Mouse (Mus musculus) retina, adult 2 months (tissue): ENCODE results near the gene Actg2.
"Not testable (repeated sequence)": the region's sequence is repeated elsewhere in the genome, so short reads cannot be mapped to it uniquely, and the experiment has no call there.

ENCODE experiments used
- DNase-seq: peaks from one replicate; pipeline ENCODE4 v3.0.0-alpha.2; 2012; ENCODE audit warnings: low read depth, low spot score

The Actg2 gene

DNA sequence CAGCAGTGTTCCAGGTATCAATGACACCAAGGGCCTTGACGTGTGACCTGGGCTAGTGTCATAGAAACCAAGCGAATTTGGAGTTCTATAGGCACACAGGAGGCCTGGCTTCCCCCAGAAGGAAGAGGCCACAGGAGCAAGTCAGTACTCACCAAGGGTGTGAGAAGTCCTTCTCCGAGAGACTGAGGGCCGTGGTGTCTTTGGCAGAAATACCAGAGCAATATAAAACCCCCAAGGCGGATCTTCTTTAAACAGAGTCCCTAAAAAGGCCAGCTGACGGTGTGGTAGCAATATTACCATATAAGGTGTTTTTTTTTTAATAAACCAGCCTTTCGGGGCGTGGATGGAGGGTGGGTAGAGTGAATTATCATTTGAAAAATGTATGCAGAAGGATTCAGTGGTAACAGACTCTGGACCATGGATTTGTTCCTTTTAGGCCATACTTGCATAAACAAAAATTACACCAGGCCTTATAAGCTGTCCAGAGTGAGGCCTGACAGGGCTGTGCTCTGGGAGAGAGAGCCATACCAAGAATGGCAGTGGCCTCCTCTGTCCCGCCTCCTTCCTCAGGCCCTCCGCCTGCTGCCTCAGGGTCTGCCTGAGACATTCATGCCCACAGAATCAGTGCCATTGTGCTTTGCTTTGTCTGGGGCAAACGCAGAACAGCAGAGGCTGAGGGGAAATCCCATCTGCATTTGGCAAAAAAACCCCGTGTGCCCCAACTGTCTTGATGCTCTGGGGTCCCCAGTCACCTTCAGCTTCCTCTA lies at the start of gene Actg2:
Gene Actg2, minus strand, starts transcription at position 238 of the 767 bp plus-strand sequence.
- no peak for DNase-seq

DNA sequence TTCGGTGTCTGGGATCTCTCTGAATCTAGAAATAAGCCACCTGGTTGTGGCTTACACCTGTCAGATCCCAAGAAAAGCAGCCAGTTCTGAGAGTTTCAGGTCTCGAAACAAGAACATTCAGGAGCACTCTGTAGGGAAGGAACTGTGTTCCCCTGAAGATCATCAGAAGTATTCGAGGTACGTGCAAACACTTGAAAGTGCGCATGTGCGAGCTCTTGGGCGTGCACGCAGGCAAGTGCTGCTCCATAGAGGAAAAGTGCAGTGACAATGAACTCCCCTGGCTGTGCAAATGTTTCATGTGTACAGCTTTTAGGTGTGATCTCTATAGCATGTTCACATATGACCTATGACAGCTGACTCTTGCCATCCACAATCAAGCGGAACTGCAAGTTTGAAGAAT lies 49.3 kb upstream of the Actg2 start:
- DNase-seq, result not testable (repeated sequence)

DNA sequence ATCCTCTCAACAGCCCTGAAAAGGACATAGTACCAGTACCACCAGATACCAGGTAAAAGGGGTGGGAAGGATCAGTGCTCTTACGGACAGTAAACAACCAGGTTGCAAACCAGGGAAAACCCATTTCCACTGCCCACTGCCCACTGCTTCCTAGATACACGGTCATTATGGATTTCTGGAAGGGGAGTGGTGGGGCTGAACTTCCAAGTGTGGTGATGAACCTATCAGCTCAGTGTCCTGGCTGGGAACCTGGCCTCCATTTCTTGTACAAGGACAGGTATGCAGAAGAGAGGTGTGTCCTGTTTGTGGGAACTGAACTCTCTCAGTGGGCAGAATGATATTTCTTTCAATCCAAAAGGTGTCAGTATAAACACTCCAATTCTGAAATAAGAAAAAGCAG lies 47.5 kb upstream of the Actg2 start:
- no peak for DNase-seq

DNA sequence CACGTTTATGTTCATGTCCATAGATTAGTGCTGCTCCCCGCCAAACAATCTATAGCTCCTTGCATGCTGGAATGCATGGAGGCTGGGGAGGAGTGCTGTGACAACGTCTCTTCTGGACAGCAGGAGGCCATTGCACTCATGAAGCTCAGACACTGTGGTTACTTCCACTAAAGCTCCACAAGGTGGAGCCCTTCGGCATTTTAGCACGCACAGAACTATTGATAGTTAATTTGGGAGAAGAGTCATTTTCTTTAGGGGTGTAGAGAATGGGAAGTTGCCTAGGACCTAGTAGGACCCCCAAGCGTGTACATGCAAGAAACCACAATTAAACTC lies 46.8 kb upstream of the Actg2 start:
- peak; percentile 28 for DNase-seq

DNA sequence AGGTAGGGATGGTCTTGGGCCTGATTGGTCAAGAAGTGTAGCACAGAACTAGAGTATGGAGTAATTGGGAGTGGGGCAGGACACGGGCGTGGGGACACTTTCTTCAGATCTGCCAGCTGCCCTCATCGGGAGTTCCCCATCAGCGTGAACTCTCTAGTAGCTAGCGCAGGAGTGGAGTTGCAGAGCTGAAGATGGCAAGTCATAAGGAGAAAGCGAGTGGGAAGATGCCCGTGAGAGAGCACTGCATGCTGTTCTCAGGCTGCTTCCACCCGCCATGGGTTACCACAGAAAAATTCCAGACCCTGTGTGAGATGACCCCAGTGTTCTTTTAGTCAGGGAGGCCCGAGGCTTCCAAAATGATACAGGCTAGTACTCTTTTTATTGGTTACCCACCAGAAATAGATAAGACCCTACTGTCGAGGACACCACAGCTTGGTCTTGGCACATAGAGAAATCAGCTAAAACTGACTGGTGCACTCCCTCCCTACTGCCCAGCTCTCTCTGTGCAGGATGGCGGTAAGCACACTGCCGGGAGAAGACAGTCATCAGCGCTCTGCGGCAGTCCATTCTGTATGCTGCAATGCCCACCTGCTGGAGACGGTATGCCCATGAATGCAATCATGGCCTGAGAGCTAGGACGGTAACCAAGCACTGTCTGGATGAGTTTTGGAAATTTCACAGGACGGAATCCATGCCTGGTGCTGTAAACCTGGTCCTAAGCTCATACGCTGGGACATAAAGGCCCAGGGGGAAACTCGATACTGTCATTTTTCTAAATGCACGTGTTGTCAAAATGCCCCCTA lies 46.3 kb upstream of the Actg2 start:
- no peak for DNase-seq

DNA sequence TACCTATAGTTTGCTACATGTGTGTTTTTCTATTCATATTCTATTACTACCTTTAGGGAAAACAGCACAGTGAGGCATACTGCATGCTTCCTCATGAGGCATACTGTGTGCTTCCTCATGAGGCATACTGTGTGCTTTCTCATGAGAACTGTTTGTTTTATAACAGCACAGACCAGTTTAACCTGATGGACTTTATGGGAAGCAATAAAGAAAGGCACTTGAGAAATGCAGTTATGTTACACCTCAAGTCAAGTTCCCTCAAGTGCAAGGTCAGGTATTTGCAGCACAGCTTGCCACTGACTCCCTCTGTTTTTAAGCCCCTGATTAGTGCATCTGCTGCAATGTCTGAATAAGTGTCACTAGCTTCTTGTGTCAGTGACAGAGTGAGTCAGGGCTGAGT lies 41.5 kb upstream of the Actg2 start:
- no peak for DNase-seq

DNA sequence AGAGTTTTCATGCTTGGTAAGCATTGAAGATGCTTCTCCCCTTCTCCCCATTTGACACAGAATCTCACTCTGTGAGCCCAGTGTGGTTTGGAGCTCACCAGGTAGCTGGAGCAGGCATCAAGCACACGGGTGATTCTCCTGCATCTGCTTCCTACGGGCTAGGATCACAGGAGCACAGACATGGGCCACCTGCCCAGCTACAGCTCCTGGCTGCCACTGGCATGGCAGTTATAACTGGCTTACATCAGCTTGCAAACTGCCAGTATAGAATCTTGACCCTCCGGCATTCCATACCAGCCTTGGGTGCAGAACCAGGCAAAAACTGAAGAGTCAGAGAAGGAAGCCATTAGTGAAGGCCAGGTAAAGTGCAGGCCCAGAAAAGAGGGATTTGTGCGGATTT lies 39.5 kb upstream of the Actg2 start:
- no peak for DNase-seq

DNA sequence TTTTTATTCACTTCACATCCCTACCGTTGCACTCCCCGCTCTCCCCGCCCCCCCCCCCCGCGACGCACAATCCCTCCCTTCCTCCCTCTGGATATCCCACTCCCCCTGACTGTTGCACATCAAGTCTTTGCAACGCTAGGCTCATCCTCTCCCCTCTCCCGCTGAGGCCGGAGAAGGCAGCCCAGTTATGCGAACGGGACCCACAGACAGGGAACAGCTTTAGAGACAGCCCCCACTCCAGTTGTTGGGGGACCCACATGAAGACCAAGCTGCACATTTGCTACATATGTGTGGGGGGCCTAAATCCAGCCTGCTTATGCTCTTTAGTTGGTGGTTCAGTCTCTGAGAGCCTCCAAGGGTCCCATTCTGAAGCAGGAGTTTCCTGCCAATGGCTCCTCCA lies 36.6 kb upstream of the Actg2 start, which contains the start of gene Stambp:
Gene Stambp, minus strand, starts transcription at position 59 of the 400 bp plus-strand sequence.
- peak; percentile 13 for DNase-seq

DNA sequence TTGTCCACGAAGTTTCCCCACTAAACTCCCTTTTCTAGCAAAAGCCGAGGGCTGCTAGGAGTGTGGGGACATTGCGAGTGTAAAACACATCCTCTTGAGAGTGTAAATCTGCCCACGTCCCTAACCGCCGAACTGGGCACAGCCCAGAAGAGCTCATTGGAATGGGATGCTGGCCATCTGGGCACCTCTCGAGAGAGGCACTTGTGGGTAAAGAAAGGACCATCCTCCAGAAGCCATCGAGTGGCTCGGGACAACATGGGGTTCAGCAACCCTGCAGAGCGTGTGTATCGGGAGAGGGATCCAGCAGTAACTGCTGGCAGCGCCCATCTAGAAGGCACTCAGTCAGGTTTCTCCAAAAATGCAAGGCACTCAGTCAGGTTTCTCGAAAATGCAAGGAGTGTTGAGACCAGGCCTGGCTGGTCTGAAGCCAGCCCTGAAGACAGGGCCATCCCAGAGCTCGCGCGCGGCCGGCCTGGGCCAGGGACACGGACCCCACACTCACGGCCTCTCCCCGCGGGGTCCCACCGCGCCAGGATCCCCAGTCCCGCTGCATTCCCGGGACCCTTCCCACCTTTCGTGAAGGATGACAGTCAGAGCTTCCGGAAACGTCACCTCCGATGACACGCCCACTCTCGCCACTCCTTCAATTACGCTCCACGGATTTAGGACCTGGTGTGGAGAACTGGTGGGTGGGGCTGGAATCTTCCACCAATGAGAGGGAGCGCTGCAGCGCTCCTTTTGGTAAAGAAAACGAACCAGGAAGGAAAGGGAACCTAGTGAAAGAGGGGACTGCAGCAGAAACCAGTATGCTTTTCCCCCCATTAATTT lies 36.0 kb upstream of the Actg2 start:
- peak; percentile 65 for DNase-seq

DNA sequence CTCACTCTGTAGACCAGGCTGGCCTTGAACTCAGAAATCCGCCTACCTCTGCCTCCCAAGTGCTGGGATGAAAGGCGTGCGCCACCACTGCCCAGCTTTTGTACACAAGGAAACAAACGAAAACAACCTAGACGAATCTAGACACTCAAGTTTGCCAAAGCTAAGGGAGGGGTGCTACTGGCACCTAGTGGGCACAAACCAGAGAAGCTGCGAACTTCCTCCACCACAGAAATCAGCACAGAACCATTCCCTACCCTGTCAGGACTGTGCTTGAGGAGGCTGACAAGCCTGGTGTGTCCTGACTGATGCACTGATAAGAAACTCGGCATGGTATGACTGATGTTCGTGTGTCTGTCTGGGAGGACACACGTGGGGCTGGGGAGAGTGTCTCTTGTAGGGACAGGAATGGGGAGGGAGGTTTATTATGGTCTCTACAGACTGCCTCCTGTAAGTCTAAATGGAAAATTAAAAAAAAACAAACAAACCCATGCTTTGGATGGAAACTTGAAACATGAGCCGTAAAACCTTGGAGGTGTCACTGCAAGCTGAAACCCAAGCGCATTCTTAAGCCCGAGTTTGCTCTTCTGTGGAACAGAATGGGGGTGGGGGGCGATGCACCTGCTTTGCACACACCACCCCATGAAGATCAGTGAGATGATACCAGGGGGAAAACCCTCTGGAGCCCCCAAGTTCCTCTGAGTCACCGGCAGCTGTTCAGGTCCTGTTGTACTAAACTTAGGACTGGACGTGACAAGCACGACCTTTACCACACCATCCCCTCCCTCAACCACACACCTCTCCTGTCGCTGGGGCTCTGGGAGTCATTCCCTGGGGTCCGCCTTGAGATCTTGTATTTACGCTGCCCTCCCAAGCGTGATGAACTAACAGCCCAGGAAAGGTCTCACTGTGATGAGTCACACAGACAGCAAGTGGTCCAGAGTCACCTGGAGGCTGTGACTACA lies 33.1 kb upstream of the Actg2 start:
- DNase-seq, result no peak

DNA sequence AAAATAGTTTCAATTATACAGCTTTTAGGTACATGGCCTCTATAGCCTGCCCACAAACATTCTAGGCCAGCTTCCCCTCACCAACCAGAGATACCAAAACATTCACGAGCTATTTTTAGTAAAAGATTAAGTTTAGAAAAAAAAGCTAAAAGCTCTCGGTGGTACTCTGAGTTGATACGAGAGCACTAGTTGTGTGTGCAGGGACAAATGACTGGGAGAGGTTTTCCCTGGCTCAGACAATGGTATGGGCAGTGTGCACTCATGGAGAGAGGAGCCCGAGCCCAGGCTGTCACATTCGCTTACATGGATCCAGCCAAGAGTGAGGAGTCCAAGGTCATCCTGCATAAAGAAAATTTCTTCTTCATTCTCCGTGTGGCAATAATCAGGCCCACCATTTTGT lies 19.9 kb upstream of the Actg2 start:
- no peak for DNase-seq

DNA sequence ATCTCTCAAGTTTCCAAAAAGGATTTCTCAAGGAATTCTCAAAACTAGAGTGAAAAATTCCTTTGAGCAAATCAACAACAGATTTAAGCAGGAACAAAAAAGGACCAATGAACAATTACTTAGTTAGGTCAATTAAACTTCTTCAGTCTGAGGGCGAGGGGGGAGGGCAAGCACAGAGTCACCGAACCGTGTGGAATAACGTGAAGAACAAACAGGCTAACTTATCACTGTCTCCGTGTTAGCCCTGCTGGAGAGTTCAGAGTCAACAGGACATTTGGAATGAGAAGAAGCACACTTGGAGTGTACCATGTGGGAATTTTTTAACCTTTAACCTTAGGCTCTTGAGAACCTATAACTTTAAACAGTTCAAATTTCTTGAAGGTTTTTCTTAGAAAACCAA lies 12.3 kb upstream of the Actg2 start:
- DNase-seq, result no peak

DNA sequence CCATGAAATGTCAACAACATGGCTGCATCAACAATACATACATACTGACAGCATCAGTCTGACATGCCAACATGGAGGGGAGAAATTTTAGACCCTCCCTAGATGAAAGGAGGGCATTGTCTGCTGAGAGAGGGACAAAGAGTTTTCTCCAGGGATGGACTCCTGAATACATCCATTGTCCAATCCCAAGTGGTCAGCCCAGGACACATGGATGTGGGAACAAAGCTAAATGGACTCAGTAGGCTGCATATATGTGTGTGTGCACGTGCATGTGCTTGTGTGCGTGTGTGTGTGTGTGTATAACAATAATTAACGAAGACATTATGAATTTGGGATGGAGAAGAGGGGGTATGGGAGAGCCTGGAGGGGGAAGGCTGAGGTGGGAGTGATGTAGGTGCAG lies 9.7 kb upstream of the Actg2 start:
- DNase-seq, result no peak

DNA sequence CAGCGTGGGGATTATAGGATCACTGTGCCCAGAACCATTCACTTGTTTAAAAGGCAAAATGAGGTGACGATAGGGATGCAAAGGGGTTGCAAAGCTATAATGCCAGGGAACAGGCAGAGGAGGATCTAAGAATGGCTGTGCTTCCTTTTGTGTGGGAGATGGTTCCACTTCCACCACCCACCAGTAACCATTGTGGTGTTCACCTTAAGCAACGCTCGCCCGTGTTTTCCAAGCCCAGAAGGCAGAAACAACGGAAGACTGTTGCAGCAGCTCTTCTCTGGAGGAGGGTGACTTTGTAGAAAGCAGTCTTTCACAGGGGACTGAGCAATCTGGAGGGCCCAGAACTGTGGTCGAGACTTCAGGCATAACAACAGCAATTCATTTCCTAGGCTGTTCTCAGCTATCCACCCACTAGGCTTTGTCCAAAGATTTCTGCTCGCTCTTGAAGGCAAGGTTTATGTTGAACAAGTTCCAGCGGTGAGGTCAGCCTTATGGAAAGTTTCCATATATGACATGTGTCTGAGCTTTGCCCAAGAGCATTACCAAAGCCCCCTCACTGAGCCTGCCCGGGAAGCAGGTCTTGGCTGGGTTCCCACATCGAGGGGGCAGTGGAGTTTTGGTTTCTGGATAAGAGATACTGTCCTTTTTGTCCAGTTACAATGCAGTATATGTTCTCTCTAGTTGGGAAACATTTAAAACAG lies 5.8 kb upstream of the Actg2 start:
- no peak for DNase-seq

DNA sequence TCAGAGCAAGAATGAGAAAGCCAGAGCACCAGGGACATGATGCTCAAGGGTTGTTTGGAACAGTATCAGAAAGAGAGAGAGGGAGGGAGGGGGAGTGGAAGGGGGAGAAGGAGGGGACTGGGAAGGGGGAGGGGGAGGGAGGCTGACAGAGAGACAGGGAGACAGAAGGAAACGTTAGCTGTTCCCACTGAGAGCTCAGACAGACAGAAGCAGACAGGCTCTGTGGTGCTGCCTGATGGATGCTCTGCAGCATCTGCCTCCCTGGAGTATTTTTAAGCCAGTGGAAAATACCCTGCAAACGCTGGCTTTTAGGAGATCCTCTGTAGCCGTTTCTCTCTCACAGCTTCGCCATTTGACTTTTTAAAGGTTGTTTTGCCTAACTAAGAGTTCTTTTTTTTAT lies 4.0 kb upstream of the Actg2 start:
- no peak for DNase-seq

DNA sequence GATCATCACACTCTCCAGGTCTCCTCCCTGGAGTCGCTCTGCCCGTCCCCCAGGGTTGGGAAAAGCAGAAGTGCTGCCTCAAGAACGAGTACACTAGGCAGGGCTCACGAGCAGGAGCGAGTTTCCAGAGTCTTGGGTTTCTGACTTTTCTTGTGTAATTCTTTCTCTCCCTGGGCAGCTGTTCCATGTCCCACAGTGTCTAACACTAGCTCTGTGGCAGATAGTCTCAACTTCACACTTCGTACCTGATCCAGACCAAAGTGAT lies 662 bp upstream of the Actg2 start:
- DNase-seq, result no peak

DNA sequence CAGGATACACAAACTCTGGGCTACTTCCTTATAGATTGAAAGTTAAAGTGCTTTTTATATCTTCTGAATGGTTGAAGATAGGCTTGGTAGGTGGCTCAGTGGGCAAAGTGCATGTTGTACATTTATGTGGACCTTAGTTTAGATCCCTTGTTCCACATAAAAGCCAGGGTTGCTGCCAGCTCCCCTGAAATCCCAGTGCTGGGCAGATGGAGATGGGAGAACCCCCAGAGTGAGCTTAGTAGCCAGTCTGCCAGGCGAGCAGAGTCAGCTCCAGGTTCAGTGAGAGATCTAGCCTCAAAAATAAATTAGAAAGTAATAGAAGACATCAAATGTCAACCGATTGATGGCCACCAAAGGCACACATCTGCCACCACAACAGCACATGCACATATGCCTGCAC lies 3.5 kb downstream of the Actg2 start:
- DNase-seq, result no peak

DNA sequence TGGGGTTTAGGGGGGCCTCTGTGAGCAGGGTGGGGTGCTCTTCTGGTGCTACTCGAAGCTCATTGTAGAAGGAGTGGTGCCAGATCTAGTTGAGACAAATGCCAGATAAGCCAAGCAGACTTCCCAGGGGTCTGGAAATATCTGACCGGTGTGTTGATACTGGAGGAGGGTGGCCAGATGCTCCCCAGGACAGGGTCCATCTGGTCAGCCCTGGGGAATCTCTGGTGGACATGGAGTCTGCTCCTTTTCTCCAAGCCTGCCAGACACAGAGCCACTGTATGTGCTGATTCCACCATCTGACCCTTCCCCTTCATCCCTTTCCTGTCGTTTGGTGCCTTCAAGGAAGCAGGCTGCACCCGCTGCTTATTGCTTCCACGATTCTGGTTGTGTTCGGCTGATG lies 12.9 kb downstream of the Actg2 start:
- no peak for DNase-seq

DNA sequence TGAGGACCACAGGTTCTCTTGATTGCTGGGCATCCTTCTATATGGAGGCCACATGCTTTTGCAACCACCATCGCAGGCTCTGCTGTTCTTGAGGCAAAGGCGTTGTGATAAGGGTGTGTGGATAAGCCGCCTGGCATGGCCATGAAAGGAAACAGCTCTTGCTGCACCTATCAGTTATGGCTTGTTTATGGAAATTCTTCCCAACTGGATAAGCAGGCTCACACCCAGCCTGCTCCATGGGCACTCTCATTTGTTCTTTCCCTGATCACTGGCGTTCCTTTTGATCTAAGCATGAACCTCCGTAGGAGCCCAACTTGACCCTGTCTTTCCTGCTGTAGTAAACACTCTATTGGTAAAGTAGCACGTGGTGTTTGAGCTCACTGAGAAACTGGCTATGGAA lies 14.3 kb downstream of the Actg2 start:
- no peak for DNase-seq

DNA sequence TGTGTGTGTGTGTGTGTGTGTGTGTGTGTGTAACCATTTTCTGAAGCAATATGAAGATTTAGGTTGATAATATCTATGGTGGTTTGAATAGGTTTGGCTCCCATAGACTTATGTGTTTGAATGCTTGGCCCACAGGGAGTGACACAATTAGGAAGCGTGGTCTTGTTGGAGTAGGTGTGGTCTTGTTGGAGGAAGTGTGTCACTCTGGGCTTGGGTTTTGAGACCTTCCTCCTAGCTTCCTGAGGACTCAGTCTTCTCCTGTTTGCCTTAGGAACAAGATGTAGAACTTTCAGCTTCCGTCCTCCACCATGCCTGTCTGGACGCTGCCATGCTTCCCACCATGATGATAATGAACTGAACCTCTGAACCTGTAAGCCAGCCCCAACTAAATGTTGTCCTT lies 17.4 kb downstream of the Actg2 start:
- DNase-seq, result no peak

DNA sequence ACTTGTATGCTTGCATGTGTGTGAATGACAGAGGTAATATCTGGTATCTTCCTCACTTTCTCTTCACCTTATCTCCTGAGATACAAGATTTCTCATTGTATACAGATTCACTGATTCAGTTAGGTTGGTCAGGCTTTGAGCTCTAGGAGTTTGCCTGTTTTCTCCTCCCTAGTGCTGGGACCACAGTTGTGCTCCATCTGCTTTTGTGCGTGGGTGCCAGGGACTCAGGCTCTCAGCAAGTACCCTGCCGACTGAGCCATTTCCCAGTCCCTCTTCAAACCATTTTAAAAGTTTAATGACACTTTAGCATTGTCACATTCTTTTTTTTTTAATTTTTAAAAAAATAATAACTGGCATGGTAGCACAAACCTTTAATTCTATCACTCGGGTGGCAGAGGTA lies 20.9 kb downstream of the Actg2 start:
- DNase-seq, result no peak
